Mouse (Mus musculus) ES-E14 (cell line): ENCODE measurements around the gene Clstn2.

Experiments
- CHD2 ChIP-seq: IDR thresholded peaks from 2 replicates; pipeline ENCODE4 v1.6.1; 2014; ENCODE audit warnings: mild to moderate bottlenecking, low read depth, low read length, inconsistent platforms
- HCFC1 ChIP-seq: IDR thresholded peaks from 2 replicates; pipeline ENCODE4 v1.6.1; 2012; ENCODE audit warnings: low read length, inconsistent platforms, borderline replicate concordance; ENCODE audit not compliant: insufficient read depth
- MAFK ChIP-seq: IDR thresholded peaks from 2 replicates; pipeline ENCODE4 v1.6.1; 2014; ENCODE audit warnings: mild to moderate bottlenecking, low read depth, low read length, inconsistent platforms; ENCODE audit not compliant: insufficient read depth
- ZC3H11A ChIP-seq: IDR thresholded peaks from 2 replicates; pipeline ENCODE4 v1.6.1; 2012; ENCODE audit warnings: low read depth, mild to moderate bottlenecking, inconsistent platforms, low read length, borderline replicate concordance
- ZNF384 ChIP-seq: IDR thresholded peaks from 2 replicates; pipeline ENCODE4 v1.6.1; 2012; ENCODE audit warnings: low read depth, low read length, inconsistent platforms

DNA sequence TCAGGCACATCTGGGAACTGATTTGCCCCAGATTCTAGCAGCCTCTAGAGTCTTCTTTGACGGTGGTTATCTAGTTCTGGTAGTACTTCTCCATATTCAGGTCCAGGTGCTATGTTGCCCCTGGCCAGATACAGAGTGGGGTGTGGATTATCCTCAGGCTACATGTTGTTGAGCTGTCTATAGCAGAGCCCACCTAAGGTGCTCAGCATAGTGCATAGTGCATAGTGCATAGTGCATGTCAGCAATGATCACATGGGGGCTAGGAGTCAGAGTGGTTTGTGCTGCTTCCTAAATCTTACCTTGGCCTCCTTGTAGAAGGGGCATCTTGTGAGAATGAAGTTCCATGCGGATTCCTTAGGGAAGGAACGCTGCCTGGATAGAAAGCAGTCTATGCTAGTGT is 556.5 kb downstream of the Clstn2 start:
- no peak for TF ChIP-seq ZNF384
- TF ChIP-seq HCFC1, result no peak
- TF ChIP-seq ZC3H11A, result no peak
- TF ChIP-seq MAFK, result no peak
- TF ChIP-seq CHD2, result no peak
